Mouse (Mus musculus) cortical plate, adult 2 months (tissue): Measurements from ENCODE around the gene Cep19. TPM values are rescaled to one million over a fixed set of nuclear protein-coding genes. Genes with fewer than 3 reads are reported as not detected.
"Not testable (repeated sequence)": the region's sequence is repeated elsewhere in the genome, so short reads cannot be mapped to it uniquely, and the experiment has no call there.

Source experiments
- H3K27ac ChIP-seq: fragments of 200-500 bp; 2 replicates; pipeline ENCODE4 v1.5.1; 2012; ENCODE audit warnings: low read length, control low read depth, inconsistent platforms; ENCODE audit not compliant: insufficient read depth
- H3K4me1 ChIP-seq: fragments of 200-500 bp; 2 replicates; pipeline ENCODE4 v1.6.1; 2011; ENCODE audit warnings: low read length; ENCODE audit not compliant: control insufficient read depth, insufficient read depth
- H3K4me3 ChIP-seq: fragments of 200-500 bp; 2 replicates; pipeline ENCODE4 v1.5.1; 2011; ENCODE audit warnings: mild to moderate bottlenecking, low read length, control low read depth; ENCODE audit not compliant: insufficient read depth
- CTCF ChIP-seq: fragments of 200-500 bp; IDR thresholded peaks from 2 replicates; pipeline ENCODE4 v1.5.1; 2011; ENCODE audit warnings: mild to moderate bottlenecking, control low read depth, low read length; ENCODE audit not compliant: insufficient read depth; ENCODE audit errors: extremely low read depth
- POLR2A ChIP-seq: fragments of 200-500 bp; IDR thresholded peaks from 2 replicates; pipeline ENCODE4 v1.6.1; 2011; ENCODE audit warnings: mild to moderate bottlenecking, low read length, control low read depth; ENCODE audit not compliant: insufficient read depth; ENCODE audit errors: extremely low read depth
- polyA plus RNA-seq: library from polyadenylated mRNA; depleted of rRNA; stranded (reverse); fragments of >200 nt; gene quantifications from 2 replicates; pipeline ENCODE4 v1.2.3, GENCODE M21; 2012

The Cep19 gene
- polyA plus RNA-seq, 1 experiment = 61.7 TPM

DNA sequence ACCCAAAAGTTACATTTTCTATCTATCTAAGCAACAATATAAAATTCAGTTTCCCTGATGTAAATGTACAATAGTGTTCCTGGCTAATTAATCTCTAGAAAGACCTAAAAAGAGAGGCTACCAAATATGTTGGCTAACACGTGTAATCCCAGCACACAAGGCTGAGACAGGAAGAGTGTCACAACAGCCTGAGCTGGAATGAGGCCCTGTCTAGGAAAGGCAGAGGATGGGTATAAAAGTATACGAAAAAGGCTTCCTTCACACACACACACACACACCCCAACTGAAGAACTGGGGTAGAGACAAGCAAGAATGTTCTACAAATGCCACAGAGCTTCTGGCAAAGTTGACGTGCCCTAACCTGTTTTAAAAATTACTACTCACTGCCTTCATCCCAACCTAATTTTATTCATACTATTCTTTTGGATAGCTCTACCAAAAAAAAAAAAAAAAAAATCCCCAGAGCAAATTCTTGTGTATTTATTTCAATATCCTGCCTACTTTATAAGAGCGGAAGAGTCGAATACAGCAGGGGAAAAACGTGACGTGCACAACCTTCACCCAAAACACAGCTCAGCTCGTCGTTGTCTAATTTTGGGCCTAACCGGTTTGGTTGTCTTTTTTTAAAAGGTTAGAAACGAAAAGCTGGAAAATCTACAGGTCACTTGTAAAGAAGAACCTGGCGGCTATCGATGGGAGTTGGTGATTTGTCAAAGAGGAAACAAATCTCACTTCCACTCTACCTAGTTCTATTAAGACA lies 21.8 kb upstream of the Cep19 start:
- Histone ChIP-seq H3K27ac (no peak overlapping the region), H3K4me1 (peaks cover 3% of the 10 kb centered on the region; the same call in 1 of the 2 replicates), H3K4me3 (peak overlapping the region; percentile 94)
- TF ChIP-seq CTCF (no peak), POLR2A (no peak)

DNA sequence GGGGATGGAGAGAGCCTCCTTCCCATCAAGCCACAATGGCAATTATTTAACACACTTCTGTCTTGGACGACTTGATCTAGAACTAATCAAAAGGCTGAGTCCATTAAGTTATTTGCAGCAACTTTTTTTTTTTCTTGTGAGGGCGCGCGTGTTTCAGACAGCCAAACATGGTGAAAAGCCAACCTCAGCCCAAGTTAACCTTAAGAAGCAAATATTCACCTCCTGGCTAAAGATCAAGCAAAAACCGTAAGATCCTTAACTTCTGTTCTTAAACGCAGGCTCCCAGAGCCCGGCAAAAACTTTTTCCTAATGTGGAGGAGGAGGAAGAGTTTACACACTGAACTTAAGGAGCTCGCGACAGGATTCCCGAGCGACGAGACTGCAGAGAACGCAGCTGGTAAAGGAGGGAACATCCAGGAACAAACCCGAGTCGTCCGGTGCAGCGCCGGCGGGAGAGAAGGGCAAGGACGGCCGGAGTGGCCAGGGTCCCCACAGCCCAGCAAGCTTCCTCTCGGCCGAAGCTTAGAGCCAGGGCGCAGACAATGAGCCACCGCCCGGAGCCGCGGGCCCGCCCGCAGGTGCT lies 21.1 kb upstream of the Cep19 start:
- H3K4me1 ChIP-seq = peaks cover 3% of the 10 kb centered on the region; the same call in 1 of the 2 replicates
- TF ChIP-seq CTCF = no peak
- no peak for TF ChIP-seq POLR2A
- H3K27ac ChIP-seq = peak overlapping the region; percentile 95; the same call in 1 of the 2 replicates
- H3K4me3 ChIP-seq = peak overlapping the region; percentile 94

DNA sequence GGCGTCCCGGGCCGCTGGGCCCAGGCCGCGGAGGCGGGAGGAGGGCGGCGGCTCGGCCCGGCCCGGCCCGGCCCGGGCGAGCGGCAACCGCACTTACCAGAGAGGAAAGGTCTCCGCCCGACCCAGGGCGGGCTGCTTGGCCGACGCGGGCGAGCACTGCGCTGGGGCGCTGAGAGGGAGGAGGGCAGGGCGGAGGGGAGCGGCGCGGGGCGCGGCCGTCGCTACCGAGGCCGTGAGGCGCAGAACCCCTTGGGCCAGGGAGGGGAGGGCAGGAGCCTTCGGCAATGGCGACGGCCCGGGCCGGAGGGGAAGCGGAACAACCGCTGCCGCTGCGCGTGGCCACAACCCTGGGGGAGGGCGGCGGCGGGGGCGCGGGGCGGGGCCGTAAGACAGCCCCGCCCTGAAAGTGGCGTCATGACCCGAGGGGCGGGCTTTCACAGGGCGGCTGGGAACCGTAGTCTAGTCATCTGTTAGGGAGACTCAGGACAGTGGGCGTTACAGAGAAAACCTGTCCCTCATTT lies 20.5 kb upstream of the Cep19 start, which contains the start of gene Pak2:
TSS of gene Pak2 (minus strand) at position 352 of the 521 bp plus-strand sequence.
- Histone ChIP-seq H3K27ac (peak within 1 kb of the TSS; percentile 95), H3K4me3 (peak within 1 kb of the TSS; percentile 94), H3K4me1 (peaks cover 3% of the 10 kb centered on the region; the same call in 1 of the 2 replicates)
- TF ChIP-seq CTCF (no peak), POLR2A (peak; percentile 44; the same call in 1 of the 2 replicates)

DNA sequence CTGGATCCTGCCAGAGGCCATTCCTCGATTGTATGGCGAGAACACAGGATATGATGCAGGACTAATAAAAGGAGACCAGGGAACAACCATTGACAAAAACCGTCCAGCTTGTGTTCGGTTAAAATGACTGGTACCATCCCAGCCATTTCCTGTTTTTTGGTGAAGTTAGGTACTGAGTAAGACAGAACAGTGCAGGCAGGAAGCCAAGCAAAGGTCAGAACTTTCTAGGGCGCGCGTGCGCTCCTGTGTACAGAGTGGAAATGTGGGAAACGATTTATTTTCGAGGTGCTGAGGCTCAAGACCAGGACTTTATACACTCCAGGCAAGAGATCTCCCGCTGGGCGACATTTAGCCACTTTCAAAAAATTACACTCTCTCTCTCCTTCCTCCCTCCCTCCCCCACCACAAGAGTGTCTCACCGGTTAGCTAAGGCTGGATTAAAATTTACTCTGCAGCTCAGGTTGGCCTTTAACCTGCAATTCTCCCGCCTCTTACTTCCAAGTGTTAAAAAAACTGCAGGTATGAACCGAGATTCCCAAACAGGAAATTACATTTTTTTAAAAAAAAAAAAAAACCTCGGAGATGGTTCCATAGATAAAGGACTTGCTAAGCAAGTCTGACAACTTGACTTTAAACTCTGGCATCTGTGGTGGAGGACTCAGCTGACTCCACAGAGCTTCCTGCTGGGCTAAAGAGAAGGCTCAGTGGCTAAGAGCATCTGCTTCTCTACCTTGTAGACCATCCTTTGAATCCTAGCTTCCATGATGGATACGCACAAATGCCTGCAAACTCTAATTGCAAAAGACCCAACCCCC lies 11.8 kb upstream of the Cep19 start:
- no peak overlapping the region for H3K27ac ChIP-seq
- no peak overlapping the region for H3K4me3 ChIP-seq
- TF ChIP-seq POLR2A = no peak
- TF ChIP-seq CTCF = no peak
- H3K4me1 ChIP-seq = no peaks in the 10 kb centered on the region

DNA sequence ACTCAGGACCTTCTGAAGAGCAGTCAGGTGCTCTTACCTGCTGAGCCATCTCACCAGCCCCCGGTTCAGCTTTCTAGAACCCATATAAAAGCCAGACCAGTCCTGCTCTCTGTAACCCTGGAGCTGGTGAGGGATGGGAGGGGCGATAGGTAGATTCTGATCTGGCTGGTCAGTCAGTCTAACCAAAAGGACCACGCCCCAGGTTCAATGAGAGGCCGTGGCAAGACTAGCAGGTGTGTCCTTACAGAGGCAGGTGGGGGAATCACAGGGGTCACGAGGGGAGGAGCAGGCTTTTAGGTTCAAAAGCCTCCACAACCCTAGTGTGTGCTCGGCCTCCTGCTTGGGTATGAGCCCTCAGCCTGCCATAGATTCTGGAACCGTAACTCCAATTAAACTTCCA lies 8.1 kb upstream of the Cep19 start:
- no peak for TF ChIP-seq POLR2A
- TF ChIP-seq CTCF = no peak
- Histone ChIP-seq H3K4me3 (no peak overlapping the region), H3K27ac (no peak overlapping the region), H3K4me1 (no peaks in the 10 kb centered on the region)

DNA sequence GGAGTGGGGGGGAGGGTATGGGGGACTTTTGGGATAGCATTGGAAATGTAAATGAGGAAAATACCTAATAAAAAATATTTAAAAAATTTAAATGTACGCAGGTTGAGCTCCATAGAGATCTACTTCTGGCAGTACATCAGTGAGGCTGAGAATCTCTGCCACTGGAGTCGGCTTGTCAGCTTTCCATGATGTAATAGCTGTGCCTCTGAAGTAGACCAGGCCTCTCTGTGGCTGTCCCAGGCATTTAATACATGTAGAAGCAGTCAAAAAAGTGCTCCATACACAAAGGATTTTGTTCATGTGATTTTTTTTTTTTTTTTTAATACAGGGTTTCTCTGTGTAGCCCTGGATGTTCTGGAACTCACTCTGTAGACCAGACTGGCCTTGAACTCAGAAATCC lies 1.8 kb upstream of the Cep19 start:
- not testable (repeated sequence) for H3K27ac ChIP-seq, H3K4me3 ChIP-seq, H3K4me1 ChIP-seq

DNA sequence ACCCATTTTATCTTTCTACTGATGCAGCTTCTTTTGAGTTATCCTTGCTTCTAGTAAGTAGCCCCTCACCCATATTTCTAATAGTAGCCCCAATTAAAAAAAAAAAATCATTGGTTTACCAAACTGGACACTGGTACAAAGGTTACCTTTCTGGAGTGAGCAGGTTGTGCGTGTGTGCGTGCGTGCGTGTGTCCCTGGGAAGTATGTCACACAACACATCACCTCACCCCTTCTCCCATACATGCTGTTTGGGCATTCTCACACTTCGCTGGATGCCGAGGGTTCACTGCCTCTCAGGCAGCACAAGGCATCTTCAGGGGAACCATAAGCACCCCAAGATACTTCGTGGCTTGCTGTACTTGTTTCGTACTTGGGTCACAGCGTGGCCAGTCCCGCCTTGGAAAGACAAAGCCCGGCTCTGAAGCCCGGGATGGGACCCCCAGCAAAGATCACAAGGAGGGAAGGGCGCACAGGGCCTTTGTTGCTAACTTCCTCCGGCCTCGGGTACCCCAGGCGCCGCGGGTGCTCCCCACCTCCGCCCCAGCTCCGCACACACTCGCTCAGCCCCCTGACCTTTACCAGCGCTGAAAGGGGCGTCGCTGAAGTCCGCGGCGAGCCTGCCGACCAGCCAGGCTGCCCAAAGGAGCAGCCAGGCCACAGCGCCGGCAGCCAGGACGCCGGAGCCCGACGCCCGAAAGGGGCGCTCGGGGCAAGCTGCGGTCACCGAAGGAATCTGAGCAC lies 533 bp upstream of the Cep19 start:
- no peak for TF ChIP-seq CTCF
- no peak for TF ChIP-seq POLR2A
- Histone ChIP-seq H3K4me3 (peak overlapping the region; percentile 76), H3K27ac (no peak overlapping the region), H3K4me1 (no peaks in the 10 kb centered on the region)

DNA sequence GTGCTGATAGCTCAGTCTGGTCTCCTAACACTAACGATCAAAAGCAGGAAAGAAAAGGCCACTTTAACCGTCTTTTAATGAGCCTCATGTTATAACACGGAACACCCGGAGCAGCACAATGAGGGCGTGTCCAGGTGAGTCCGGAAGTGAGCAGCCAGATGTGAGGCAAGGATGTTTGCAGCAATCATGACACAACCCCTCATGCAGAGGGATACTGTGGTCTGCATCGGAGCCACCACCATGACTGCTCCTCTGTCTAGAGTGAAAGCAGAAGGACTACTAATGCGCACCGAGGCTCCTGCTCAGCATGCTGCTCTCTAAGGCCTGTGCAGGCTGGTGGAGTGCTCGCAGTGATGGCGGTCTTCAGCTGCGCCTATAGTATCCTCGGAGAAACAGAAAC lies 2.7 kb downstream of the Cep19 start:
- no peak overlapping the region for H3K27ac ChIP-seq
- no peaks in the 10 kb centered on the region for H3K4me1 ChIP-seq
- no peak overlapping the region for H3K4me3 ChIP-seq
- TF ChIP-seq POLR2A = no peak
- no peak for TF ChIP-seq CTCF

DNA sequence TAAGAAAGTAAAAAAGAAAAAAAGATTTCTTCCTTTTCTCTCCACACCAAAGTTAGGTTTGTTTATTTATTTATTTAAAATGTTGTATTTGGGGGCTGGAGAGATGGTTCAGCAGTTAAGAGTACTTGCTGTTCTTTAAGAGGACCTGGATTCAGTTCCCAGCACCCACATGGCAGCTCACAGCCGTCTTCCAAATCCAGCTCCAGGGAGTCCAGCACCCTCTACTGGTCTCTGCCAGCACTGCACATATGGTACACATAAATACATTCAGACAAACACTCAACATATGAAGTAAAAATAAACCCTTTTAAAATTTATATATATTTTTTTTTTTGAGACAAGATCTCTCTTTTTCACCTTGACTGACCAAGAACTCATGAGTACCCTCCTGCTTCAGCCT lies 6.1 kb downstream of the Cep19 start:
- H3K27ac ChIP-seq = no peak overlapping the region
- H3K4me1 ChIP-seq = no peaks in the 10 kb centered on the region
- no peak overlapping the region for H3K4me3 ChIP-seq
- no peak for TF ChIP-seq CTCF
- no peak for TF ChIP-seq POLR2A
